Comparison of ENCODE assay signal across 9 mouse cellular contexts in genomic region chr10:50900746-50901600, GRCm38 (mm10). TPM values are rescaled to one million over a fixed set of nuclear protein-coding genes. Genes with fewer than 3 reads are reported as not detected.
DNase-seq lines count a peak whose midpoint lies in the region; ATAC-seq lines count a peak whose summit lies in the region.
"Had no signal": no experiment of that assay in that cellular context is flagged by ENCODE, and none has a peak within 500 bp of the region (broad histone marks: within the 10 kb centered on the region; RNA-seq: fewer than 3 reads in every experiment).

No protein-coding gene starts in this region.

- intact Hi-C loops in heart, postnatal 25 days (cut with DNase I) = loop anchor here (5.0 kb wide), 1 partner anchor 309 kb away; the partner anchor contains the start of gene Ascc3
- intact Hi-C loops in left cerebral cortex, postnatal 14 days (cut with DNase I) = loop anchor here (5.0 kb wide), 2 partner anchors 376 to 1126 kb away; no protein-coding TSS in a partner anchor

- H3K27me3 ChIP-seq in heart, embryonic 11.5 days (ENCODE audit: control insufficient read depth, insufficient read depth, low read length) = peaks cover 80% of the 10 kb centered on the region
- peaks cover 81% of the 10 kb centered on the region for H3K27me3 ChIP-seq in hindbrain, embryonic 12.5 days
- peaks cover 86% of the 10 kb centered on the region for H3K27me3 ChIP-seq in limb, embryonic 15.5 days

- peak overlapping the region; percentile 14; the same call in 1 of the 2 replicates for H3K4me3 ChIP-seq in heart, embryonic 11.5 days (ENCODE audit: low read depth, low read length)
- no peak overlapping the region for H3K4me3 ChIP-seq in hindbrain, embryonic 12.5 days
- peak overlapping the region; percentile 19 for H3K4me3 ChIP-seq in limb, embryonic 15.5 days

- no peak for DNase-seq in heart, postnatal 25 days (ENCODE audit: low spot score)
- peak; percentile 47 for DNase-seq in R1 (ENCODE audit: low read depth, low spot score)
- DNase-seq in left cerebral cortex, postnatal 14 days (ENCODE audit: low spot score in 2 of 2) = no peak
- DNase-seq in cerebellum, adult 18-20 months = no peak
- DNase-seq: liver had no signal

- WGBS in heart, embryonic 11.5 days (ENCODE audit: insufficient replicate concordance) = under 1% methylated on average over 42 of the region's 42 CpGs
- under 1% methylated on average over 42 of the region's 42 CpGs for WGBS in hindbrain, embryonic 12.5 days
- 4% methylated on average over 42 of the region's 42 CpGs for WGBS in limb, embryonic 15.5 days

- no peak overlapping the region for H3K27ac ChIP-seq in heart, embryonic 11.5 days (ENCODE audit: low read depth, low read length)
- H3K27ac ChIP-seq in hindbrain, embryonic 12.5 days = no peak overlapping the region
- no peak overlapping the region for H3K27ac ChIP-seq in limb, embryonic 15.5 days

- no peaks in the 10 kb centered on the region for H3K36me3 ChIP-seq in heart, embryonic 11.5 days (ENCODE audit: control insufficient read depth, insufficient read depth, low read length)
- H3K36me3 ChIP-seq in hindbrain, embryonic 12.5 days = no peaks in the 10 kb centered on the region
- H3K36me3 ChIP-seq in limb, embryonic 15.5 days = no peaks in the 10 kb centered on the region

- H3K9me3 ChIP-seq in heart, embryonic 11.5 days (replicated peaks; ENCODE audit: control insufficient read depth, low read length) = no peaks in the 10 kb centered on the region
- H3K9me3 ChIP-seq in hindbrain, embryonic 12.5 days (replicated peaks) = no peaks in the 10 kb centered on the region
- H3K9me3 ChIP-seq in limb, embryonic 15.5 days = no peaks in the 10 kb centered on the region

- ATAC-seq in heart, embryonic 11.5 days (replicated peaks; ENCODE audit: insufficient number of reproducible peaks, low FRiP score, low TSS enrichment) = no peak
- ATAC-seq in hindbrain, embryonic 12.5 days (ENCODE audit: low FRiP score) = peak; percentile 43; the same call in 1 of the 2 replicates
- ATAC-seq in limb, embryonic 15.5 days (ENCODE audit: insufficient number of reproducible peaks, low FRiP score, low TSS enrichment, low read depth) = no peak
- no peak for ATAC-seq in frontal cortex, adult (ENCODE audit: low TSS enrichment)

- no peak overlapping the region for H3K9ac ChIP-seq in heart, embryonic 11.5 days (ENCODE audit: low read depth, low read length)
- H3K9ac ChIP-seq in hindbrain, embryonic 12.5 days = no peak overlapping the region
- H3K9ac ChIP-seq in limb, embryonic 15.5 days = no peak overlapping the region

- H3K4me2 ChIP-seq in heart, embryonic 11.5 days = peak overlapping the region; percentile 22
- H3K4me2 ChIP-seq in hindbrain, embryonic 12.5 days (replicated peaks) = 0 out of 2 replicates have a peak overlapping the region, but pooled peaks have one; percentile 12
- no peak overlapping the region for H3K4me2 ChIP-seq in limb, embryonic 15.5 days

- peaks cover 6% of the 10 kb centered on the region for H3K4me1 ChIP-seq in heart, embryonic 11.5 days (ENCODE audit: control insufficient read depth, insufficient read depth, low read length)
- peaks cover 7% of the 10 kb centered on the region; the same call in 1 of the 2 replicates for H3K4me1 ChIP-seq in hindbrain, embryonic 12.5 days
- peaks cover 27% of the 10 kb centered on the region for H3K4me1 ChIP-seq in limb, embryonic 15.5 days

RNA-seq across cellular contexts. Expression of gene Sim1, which starts 6.4 kb away (rescaled TPM):
- polyA plus RNA-seq in heart, embryonic 11.5 days (2014; fragmentation: Nextera tagmentation; extraction: Ambion mirVana) = 0.09 and 0.23 TPM in 2 replicates
- total RNA-seq in heart, postnatal 25 days (2021) = not detected
- 1.1 TPM in 2 replicates for polyA plus RNA-seq in hindbrain, embryonic 12.5 days (2016; fragmentation: Nextera tagmentation; extraction: Ambion mirVana)
- 0.96 and 1.1 TPM in 2 replicates for polyA plus RNA-seq in limb, embryonic 15.5 days (2015; fragmentation: Nextera tagmentation; extraction: Ambion mirVana)
- under 1 TPM in 1 of 2 experiments, not detected in 1; 0.38 TPM for total RNA-seq in left cerebral cortex, postnatal 14 days (2021)
